ENCODE assay signal across 8 mouse cellular contexts in genomic region chr19:8988346-8989065, GRCm38 (mm10). TPM values are rescaled to one million over a fixed set of nuclear protein-coding genes. Genes with fewer than 3 reads are reported as not detected.
DNase-seq lines count a peak whose midpoint lies in the region; ATAC-seq and TF ChIP-seq lines count a peak whose summit lies in the region.

No protein-coding gene starts in this region.

- H3K4me3 ChIP-seq in layer of hippocampus, adult 2 months, result peak overlapping the region; percentile 58
- peak overlapping the region; percentile 92 for H3K4me3 ChIP-seq in embryonic facial prominence, embryonic 14.5 days (ENCODE audit: low read depth, low read length)
- peak overlapping the region; percentile 44 for H3K4me3 ChIP-seq in midbrain, postnatal 0 days (ENCODE audit: low read depth, low read length)

- WGBS in embryonic facial prominence, embryonic 14.5 days, result 10% methylated on average over 15 of the region's 15 CpGs
- WGBS in midbrain, postnatal 0 days, result 27% methylated on average over 15 of the region's 15 CpGs

- peak overlapping the region; percentile 96 for H3K9ac ChIP-seq in embryonic facial prominence, embryonic 14.5 days (ENCODE audit: low read depth, low read length)
- H3K9ac ChIP-seq in midbrain, postnatal 0 days (replicated peaks; ENCODE audit: low read length, poor library complexity, severe bottlenecking), result no peak overlapping the region

- DNase-seq in layer of hippocampus, adult 2 months (ENCODE audit: low spot score in 2 of 2), result no peak
- no peak for DNase-seq in layer of hippocampus, adult 9-11 months
- no peak for DNase-seq in embryonic facial prominence, embryonic 14.5 days (ENCODE audit: low spot score)
- DNase-seq in kidney, adult 8-10 months, result peak; percentile 48 to 62
- no peak for DNase-seq in midbrain, postnatal 0 days (ENCODE audit: low spot score)
- no peak for DNase-seq in gastrocnemius, adult 8-10 months (ENCODE audit: low spot score in 2 of 2)
- DNase-seq in cerebellum, adult 9-11 months, result no peak
- no peak for DNase-seq in natural killer cell, adult 2 months (ENCODE audit: low spot score in 2 of 2)

- H3K36me3 ChIP-seq in embryonic facial prominence, embryonic 14.5 days (ENCODE audit: control insufficient read depth, insufficient read depth, low read length), result no peaks in the 10 kb centered on the region
- no peaks in the 10 kb centered on the region for H3K36me3 ChIP-seq in midbrain, postnatal 0 days (ENCODE audit: insufficient read depth, low read length)

- no peaks in the 10 kb centered on the region for H3K9me3 ChIP-seq in embryonic facial prominence, embryonic 14.5 days (ENCODE audit: control insufficient read depth, low read length)
- H3K9me3 ChIP-seq in midbrain, postnatal 0 days (ENCODE audit: low read length), result no peaks in the 10 kb centered on the region

- no peak for ATAC-seq in embryonic facial prominence, embryonic 14.5 days (ENCODE audit: low read depth)
- ATAC-seq in midbrain, postnatal 0 days (ENCODE audit: low FRiP score), result no peak

- H3K27me3 ChIP-seq in embryonic facial prominence, embryonic 14.5 days (replicated peaks; ENCODE audit: control insufficient read depth, insufficient read depth, low read length), result no peaks in the 10 kb centered on the region
- H3K27me3 ChIP-seq in midbrain, postnatal 0 days (ENCODE audit: insufficient read depth, low read length), result peaks cover 35% of the 10 kb centered on the region

- peaks cover 52% of the 10 kb centered on the region for H3K4me1 ChIP-seq in embryonic facial prominence, embryonic 14.5 days (ENCODE audit: control insufficient read depth, insufficient read depth, low read length)
- H3K4me1 ChIP-seq in midbrain, postnatal 0 days (ENCODE audit: insufficient read depth, low read length), result peaks cover 16% of the 10 kb centered on the region

- H3K27ac ChIP-seq in layer of hippocampus, adult 2 months, result peak overlapping the region; percentile 84; the same call in 1 of the 2 replicates
- H3K27ac ChIP-seq in embryonic facial prominence, embryonic 14.5 days (replicated peaks; ENCODE audit: low read depth, low read length), result peak overlapping the region; percentile 99
- H3K27ac ChIP-seq in midbrain, postnatal 0 days (ENCODE audit: low read depth, low read length), result no peak overlapping the region

- H3K4me2 ChIP-seq in embryonic facial prominence, embryonic 14.5 days (ENCODE audit: low read depth, low read length), result peak overlapping the region; percentile 81
- H3K4me2 ChIP-seq in midbrain, postnatal 0 days (ENCODE audit: low read depth, low read length, poor library complexity, severe bottlenecking), result peak overlapping the region; percentile 75

- no peak for TF ChIP-seq CTCF in layer of hippocampus, adult 2 months (conservative IDR thresholded peaks at IDR 0.05)
- TF ChIP-seq CTCF in midbrain, postnatal 0 days (IDR thresholded peaks at IDR 0.05), result no peak

RNA-seq across cellular contexts. Expression of gene Ahnak, which starts 0.6 kb away (rescaled TPM):
- 10 to 100 TPM; 19.4 to 21.9 TPM for total RNA-seq in layer of hippocampus, adult 2 months (2021)
- polyA plus RNA-seq in embryonic facial prominence, embryonic 14.5 days (2014; fragmentation: Nextera tagmentation; extraction: Ambion mirVana), result 44.8 and 57.6 TPM in 2 replicates
- total RNA-seq in midbrain, postnatal 0 days (2014; rRNA removed), result 13.0 and 19.2 TPM in 2 replicates
- 4.4 and 5.7 TPM in 2 replicates for polyA plus RNA-seq in midbrain, postnatal 0 days (2015; fragmentation: Nextera tagmentation; extraction: Ambion mirVana)
- 100 to 1,000 TPM; 249 to 267 (median 253) TPM for total RNA-seq in gastrocnemius, adult 8-10 months (2022)

RNA-seq across cellular contexts. Expression of gene Eef1g, which starts 21.7 kb away (rescaled TPM):
- 100 to 1,000 TPM; 238 to 242 TPM for total RNA-seq in layer of hippocampus, adult 2 months (2021)
- polyA plus RNA-seq in embryonic facial prominence, embryonic 14.5 days (2014; fragmentation: Nextera tagmentation; extraction: Ambion mirVana), result 469 and 503 TPM in 2 replicates
- total RNA-seq in midbrain, postnatal 0 days (2014; rRNA removed), result 496 and 583 TPM in 2 replicates
- polyA plus RNA-seq in midbrain, postnatal 0 days (2015; fragmentation: Nextera tagmentation; extraction: Ambion mirVana), result 258 and 265 TPM in 2 replicates
- total RNA-seq in gastrocnemius, adult 8-10 months (2022), result 100 to 1,000 TPM; 411 to 454 (median 425) TPM

RNA-seq across cellular contexts. Expression of gene Tut1, which starts 34.9 kb away (rescaled TPM):
- total RNA-seq in layer of hippocampus, adult 2 months (2021), result 10 to 100 TPM; 20.7 to 20.8 TPM
- polyA plus RNA-seq in embryonic facial prominence, embryonic 14.5 days (2014; fragmentation: Nextera tagmentation; extraction: Ambion mirVana), result 24.7 and 27.8 TPM in 2 replicates
- total RNA-seq in midbrain, postnatal 0 days (2014; rRNA removed), result 18.1 and 19.0 TPM in 2 replicates
- 15.1 and 18.4 TPM in 2 replicates for polyA plus RNA-seq in midbrain, postnatal 0 days (2015; fragmentation: Nextera tagmentation; extraction: Ambion mirVana)
- 10 to 100 TPM in 1 of 4 experiments, 1 to 10 TPM in 3; 7.8 to 11.8 (median 9.0) TPM for total RNA-seq in gastrocnemius, adult 8-10 months (2022)

RNA-seq across cellular contexts. Expression of gene Mta2, which starts 46.8 kb away (rescaled TPM):
- total RNA-seq in layer of hippocampus, adult 2 months (2021), result 10 to 100 TPM; 58.0 to 68.7 TPM
- polyA plus RNA-seq in embryonic facial prominence, embryonic 14.5 days (2014; fragmentation: Nextera tagmentation; extraction: Ambion mirVana), result 39.7 and 43.6 TPM in 2 replicates
- 64.3 and 65.6 TPM in 2 replicates for total RNA-seq in midbrain, postnatal 0 days (2014; rRNA removed)
- polyA plus RNA-seq in midbrain, postnatal 0 days (2015; fragmentation: Nextera tagmentation; extraction: Ambion mirVana), result 73.6 and 77.9 TPM in 2 replicates
- total RNA-seq in gastrocnemius, adult 8-10 months (2022), result 10 to 100 TPM; 21.0 to 25.7 (median 23.4) TPM

RNA-seq across cellular contexts. Expression of gene Eml3, which starts 59.2 kb away (rescaled TPM):
- total RNA-seq in layer of hippocampus, adult 2 months (2021), result 10 to 100 TPM; 11.5 to 11.7 TPM
- 18.2 and 20.4 TPM in 2 replicates for polyA plus RNA-seq in embryonic facial prominence, embryonic 14.5 days (2014; fragmentation: Nextera tagmentation; extraction: Ambion mirVana)
- total RNA-seq in midbrain, postnatal 0 days (2014; rRNA removed), result 6.3 and 9.3 TPM in 2 replicates
- 8.7 and 9.0 TPM in 2 replicates for polyA plus RNA-seq in midbrain, postnatal 0 days (2015; fragmentation: Nextera tagmentation; extraction: Ambion mirVana)
- total RNA-seq in gastrocnemius, adult 8-10 months (2022), result 1 to 10 TPM; 3.5 to 4.7 (median 4.3) TPM

Comparison
In these comparisons a context has a peak if more than half of its experiments do, and no peak if none do; other contexts are left out.
1. DNase-seq: peak in kidney, adult 8-10 months (2 of 2); none in layer of hippocampus, adult 2 months (0 of 2), layer of hippocampus, adult 9-11 months (single experiment), embryonic facial prominence, embryonic 14.5 days (single experiment), midbrain, postnatal 0 days (single experiment), gastrocnemius, adult 8-10 months (0 of 2), cerebellum, adult 9-11 months (single experiment) and natural killer cell, adult 2 months (0 of 2).
2. RNA of gene Ahnak, which starts 0.6 kb away (total RNA-seq): 249 to 267 TPM in gastrocnemius, adult 8-10 months; 19.4 to 21.9 TPM in layer of hippocampus, adult 2 months and 13.0 to 19.2 TPM in midbrain, postnatal 0 days; every median in the first group is over 10 times any median in the second.
3. Peak in every context shown above with its lines, with median percentiles within 50 percentile points of each other: H3K4me3 ChIP-seq.